Mouse (Mus musculus) gastrocnemius, postnatal 36 days (tissue): ENCODE data around the gene Dcaf5. TPM values are rescaled to one million over a fixed set of nuclear protein-coding genes. Genes with fewer than 3 reads are reported as not detected.
"Not testable (repeated sequence)": the region's sequence is repeated elsewhere in the genome, so short reads cannot be mapped to it uniquely, and the experiment has no call there.

Experiments used
- DNase-seq, 2 experiments: peaks; one replicate each; pipeline ENCODE4 v3.0.0; 2022
- intact Hi-C: fragments of 180-260 bp; cut with DNase I; formaldehyde crosslinking; loops from one replicate; pipeline ENCODE4 v1.15.1; 2025
- long read RNA-seq, 2 experiments: library from polyadenylated mRNA; stranded (forward); transcript quantifications; one replicate each; pipeline ENCODE4 v2.0.0; 2021
- total RNA-seq, 2 experiments: library from RNA; stranded (reverse); gene quantifications; 2 replicates each; pipeline ENCODE4 v1.2.3; 2021

The Dcaf5 gene
- 10 to 100 TPM; 35.2 to 36.6 TPM for total RNA-seq
- long read RNA-seq, experiment 1, full-length matches to known transcripts: 1 of 17 reads
- long read RNA-seq, experiment 1, partial matches to known transcripts: 1 of 17 reads
- long read RNA-seq, experiment 1, other reads (novel, unspliced or antisense): 15 of 17 reads
- long read RNA-seq, experiment 2, full-length matches to known transcripts: 1 of 11 reads
- long read RNA-seq, experiment 2, partial matches to known transcripts: 0 of 11 reads
- long read RNA-seq, experiment 2, other reads (novel, unspliced or antisense): 10 of 11 reads

- peak; percentile 68 to 71 for DNase-seq
- intact Hi-C loops: loop anchor here (5.0 kb wide), 1 partner anchor 46 kb away; no protein-coding TSS in a partner anchor
Measured at GRCm38 (mm10) chr12:80436336-80436976, at the start of gene Dcaf5. TSS of gene Dcaf5 (minus strand) at chr12:80436601.

GRCm38 (mm10) chr12:80483397-80483796, 47.0 kb upstream of the Dcaf5 start:
- intact Hi-C loops: loop anchor here (5.0 kb wide), 1 partner anchor 46 kb away; the partner anchor contains the start of gene Dcaf5
- DNase-seq: no peak

- intact Hi-C loops: loop anchor here (5.0 kb wide), 1 partner anchor 43 kb away; the partner anchor contains the start of gene Dcaf5
- DNase-seq: no peak
Measured at GRCm38 (mm10) chr12:80479986-80480385, 43.6 kb upstream of the Dcaf5 start.

GRCm38 (mm10) chr12:80473731-80474130, 37.3 kb upstream of the Dcaf5 start:
- intact Hi-C loops: no loop called here
- no peak for DNase-seq

GRCm38 (mm10) chr12:80471926-80472325, 35.5 kb upstream of the Dcaf5 start:
- intact Hi-C loops: no loop called here
- DNase-seq: no peak

- no peak for DNase-seq
- intact Hi-C loops: no loop called here
Measured at GRCm38 (mm10) chr12:80470206-80470605, 33.8 kb upstream of the Dcaf5 start.

GRCm38 (mm10) chr12:80463666-80464269, 27.4 kb upstream of the Dcaf5 start:
- peak in 1 of 2 experiments; percentile 7 for DNase-seq
- intact Hi-C loops: loop anchor here (2.0 kb wide), 1 partner anchor 29 kb away; no protein-coding TSS in a partner anchor

- intact Hi-C loops: loop anchor here (2.0 kb wide), 1 partner anchor 28 kb away; no protein-coding TSS in a partner anchor
- DNase-seq: peak; percentile 88 to 89
Measured at GRCm38 (mm10) chr12:80462942-80463651, 26.7 kb upstream of the Dcaf5 start, which contains the start of gene Exd2. TSS of gene Exd2 (plus strand) at chr12:80463095.

GRCm38 (mm10) chr12:80462292-80462896, 26.0 kb upstream of the Dcaf5 start:
- not testable (repeated sequence) for DNase-seq
- intact Hi-C loops: loop anchor here (2.0 kb wide), 1 partner anchor 28 kb away; no protein-coding TSS in a partner anchor

- no peak for DNase-seq
- intact Hi-C loops: no loop called here
Measured at GRCm38 (mm10) chr12:80458033-80458432, 21.6 kb upstream of the Dcaf5 start.

- no peak for DNase-seq
- intact Hi-C loops: no loop called here
Measured at GRCm38 (mm10) chr12:80453506-80453905, 17.1 kb upstream of the Dcaf5 start.

- DNase-seq: no peak
- intact Hi-C loops: no loop called here
Measured at GRCm38 (mm10) chr12:80444525-80445109, 8.2 kb upstream of the Dcaf5 start.

GRCm38 (mm10) chr12:80440957-80441356, 4.6 kb upstream of the Dcaf5 start:
- no peak for DNase-seq
- intact Hi-C loops: no loop called here

GRCm38 (mm10) chr12:80437051-80437675, 762 bp upstream of the Dcaf5 start:
- intact Hi-C loops: loop anchor here (5.0 kb wide), 1 partner anchor 45 kb away; no protein-coding TSS in a partner anchor
- no peak for DNase-seq

GRCm38 (mm10) chr12:80435887-80436286, 514 bp downstream of the Dcaf5 start:
- intact Hi-C loops: loop anchor here (2.0 to 5.0 kb wide), 2 partner anchors 27 to 46 kb away; partner anchors contain the start of gene Exd2
- no peak for DNase-seq

- intact Hi-C loops: loop anchor here (2.0 to 5.0 kb wide), 2 partner anchors 28 to 47 kb away; partner anchors contain the start of gene Exd2
- peak; percentile 44 to 73 for DNase-seq
Measured at GRCm38 (mm10) chr12:80434961-80435691, 1.3 kb downstream of the Dcaf5 start.

GRCm38 (mm10) chr12:80434601-80434960, 1.8 kb downstream of the Dcaf5 start:
- intact Hi-C loops: loop anchor here (2.0 kb wide), 1 partner anchor 28 kb away; the partner anchor contains the start of gene Exd2
- no peak for DNase-seq

GRCm38 (mm10) chr12:80433266-80433665, 3.1 kb downstream of the Dcaf5 start:
- intact Hi-C loops: no loop called here
- DNase-seq: no peak
